Mouse (Mus musculus): ENCODE data around the gene Nsmce4a. TPM values are rescaled to one million over a fixed set of nuclear protein-coding genes. Genes with fewer than 3 reads are reported as not detected.

Nsmce4a gene
- polyA plus RNA-seq, 1 experiment from 2014 or later, result 239 TPM

DNA sequence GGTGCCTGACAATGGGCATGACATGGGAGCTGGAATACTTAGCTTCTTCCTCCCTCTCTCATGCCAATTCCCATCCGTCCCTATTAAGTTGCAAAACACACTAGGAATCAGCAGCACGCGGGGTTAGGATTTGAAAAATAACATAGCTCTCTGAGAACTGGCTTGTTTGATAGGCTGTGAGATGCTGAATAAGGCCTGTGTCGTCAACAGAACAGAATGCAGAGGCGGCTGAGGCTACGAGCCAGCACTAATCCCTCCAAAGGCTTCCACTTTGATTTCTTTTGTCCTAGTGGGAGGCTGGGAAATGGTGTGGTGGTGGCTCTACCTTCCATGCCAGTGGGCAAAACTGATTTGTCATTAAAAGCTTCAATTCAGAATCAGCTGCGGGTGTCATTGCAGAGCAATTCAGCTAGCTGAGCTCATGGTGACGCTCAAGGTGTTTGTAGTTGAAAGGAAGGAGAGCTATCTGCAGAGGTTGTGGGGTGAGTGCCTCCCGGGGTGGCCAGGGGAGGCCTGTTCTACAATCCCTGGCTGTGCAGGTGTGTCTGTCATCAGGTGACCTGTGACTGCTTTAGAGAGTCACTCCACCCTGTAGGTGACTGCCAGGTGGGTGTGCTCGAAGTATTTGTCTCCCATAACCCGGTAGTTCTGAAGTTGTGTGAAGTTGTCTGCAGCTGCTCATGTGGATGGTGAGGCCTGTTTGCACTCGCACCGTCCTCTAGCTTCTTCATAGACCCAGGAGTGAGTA lies 17.3 kb upstream of the Nsmce4a start:
- H3K36me3 ChIP-seq (ENCODE audit: control insufficient read depth, insufficient read depth, low read length), result no peaks in the 10 kb centered on the region
- DNase-seq (ENCODE audit: low spot score, missing footprints), result peak; percentile 85
- H3K4me2 ChIP-seq, result no peak overlapping the region
- no peak for ATAC-seq (ENCODE audit: low FRiP score)
- H3K9me3 ChIP-seq (ENCODE audit: control insufficient read depth, low read length), result no peaks in the 10 kb centered on the region
- 30% methylated on average over 13 of the region's 13 CpGs for whole genome bisulfite sequencing
- no peak overlapping the region for H3K9ac ChIP-seq (ENCODE audit: low read length)
- no peak overlapping the region for H3K27ac ChIP-seq (ENCODE audit: low read depth, low read length)
- no peak overlapping the region for H3K4me3 ChIP-seq (ENCODE audit: low read depth, low read length)
- H3K27me3 ChIP-seq (ENCODE audit: control insufficient read depth, insufficient read depth, low read length), result no peaks in the 10 kb centered on the region
- H3K4me1 ChIP-seq (ENCODE audit: control insufficient read depth, insufficient read depth, low read length), result peaks cover 15% of the 10 kb centered on the region

GRCm38 (mm10) chr7:130586521-130587072 lies 13.7 kb upstream of the Nsmce4a start:
- Histone ChIP-seq H3K9ac (ENCODE audit: low read length) (no peak overlapping the region), H3K27ac (ENCODE audit: low read depth, low read length) (no peak overlapping the region), H3K27me3 (ENCODE audit: control insufficient read depth, insufficient read depth, low read length) (no peaks in the 10 kb centered on the region), H3K4me2 (no peak overlapping the region), H3K4me1 (ENCODE audit: control insufficient read depth, insufficient read depth, low read length) (peaks cover 15% of the 10 kb centered on the region), H3K4me3 (ENCODE audit: low read depth, low read length) (no peak overlapping the region), H3K9me3 (ENCODE audit: control insufficient read depth, low read length) (no peaks in the 10 kb centered on the region), H3K36me3 (ENCODE audit: control insufficient read depth, insufficient read depth, low read length) (no peaks in the 10 kb centered on the region)
- no peak for ATAC-seq (ENCODE audit: low FRiP score)
- 93% methylated on average over 2 of the region's 2 CpGs for WGBS
- peak; percentile 79 for DNase-seq (ENCODE audit: low spot score, missing footprints)

DNA sequence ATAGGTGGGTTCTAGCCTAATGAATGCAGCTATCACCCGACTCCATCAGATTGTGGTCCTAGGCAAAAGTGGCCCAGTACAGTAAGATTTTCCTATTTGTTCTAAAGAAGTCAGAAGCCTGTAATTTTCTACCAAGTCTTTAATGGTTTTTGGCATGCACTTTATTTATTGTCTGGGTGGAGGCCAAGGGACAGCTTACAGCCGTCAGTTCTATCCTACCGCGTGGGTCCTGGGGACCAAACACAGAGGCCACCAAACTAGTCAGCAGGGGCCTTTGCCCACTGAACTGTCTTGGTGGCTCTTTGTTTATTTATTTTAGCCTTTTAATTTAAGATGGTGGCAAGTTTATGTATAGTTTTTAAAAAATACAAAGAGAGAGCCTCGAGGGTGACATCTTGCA lies 5.7 kb upstream of the Nsmce4a start:
- no peaks in the 10 kb centered on the region for H3K9me3 ChIP-seq (ENCODE audit: control insufficient read depth, low read length)
- H3K4me1 ChIP-seq (ENCODE audit: control insufficient read depth, insufficient read depth, low read length), result no peaks in the 10 kb centered on the region
- 82% methylated on average over 5 of the region's 5 CpGs for WGBS
- no peaks in the 10 kb centered on the region for H3K27me3 ChIP-seq (ENCODE audit: control insufficient read depth, insufficient read depth, low read length)
- H3K36me3 ChIP-seq (ENCODE audit: control insufficient read depth, insufficient read depth, low read length), result no peaks in the 10 kb centered on the region
- DNase-seq (ENCODE audit: low spot score, missing footprints) (no peak), ATAC-seq (ENCODE audit: low FRiP score) (no peak)
- H3K4me3 ChIP-seq (ENCODE audit: low read depth, low read length), result no peak overlapping the region
- no peak overlapping the region for H3K27ac ChIP-seq (ENCODE audit: low read depth, low read length)
- no peak overlapping the region for H3K9ac ChIP-seq (ENCODE audit: low read length)
- no peak overlapping the region for H3K4me2 ChIP-seq

DNA sequence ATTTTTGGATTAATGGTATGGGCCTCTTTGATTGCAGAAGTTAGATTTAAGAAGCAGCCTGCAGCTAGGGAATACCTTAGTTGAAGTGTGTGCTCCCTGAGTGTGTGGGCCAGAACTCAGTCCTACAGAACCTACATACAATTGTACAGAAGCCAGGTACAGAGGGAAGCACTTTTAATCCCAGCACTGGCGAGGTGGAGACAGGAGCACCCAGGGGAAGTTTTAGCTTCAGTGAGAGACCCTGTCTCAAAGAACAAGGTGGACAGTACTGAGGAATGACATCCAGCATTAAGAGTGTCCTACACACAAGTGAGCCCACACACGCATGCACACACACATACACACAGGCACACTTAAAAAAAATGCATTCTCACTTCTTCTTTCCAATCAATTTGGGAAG lies 5.1 kb upstream of the Nsmce4a start:
- WGBS, result 91% methylated on average over 2 of the region's 2 CpGs
- no peaks in the 10 kb centered on the region for H3K36me3 ChIP-seq (ENCODE audit: control insufficient read depth, insufficient read depth, low read length)
- H3K27ac ChIP-seq (ENCODE audit: low read depth, low read length), result no peak overlapping the region
- peak; percentile 81 for DNase-seq (ENCODE audit: low spot score, missing footprints)
- no peak overlapping the region for H3K4me3 ChIP-seq (ENCODE audit: low read depth, low read length)
- H3K4me2 ChIP-seq, result no peak overlapping the region
- no peak for ATAC-seq (ENCODE audit: low FRiP score)
- no peaks in the 10 kb centered on the region for H3K27me3 ChIP-seq (ENCODE audit: control insufficient read depth, insufficient read depth, low read length)
- no peak overlapping the region for H3K9ac ChIP-seq (ENCODE audit: low read length)
- no peaks in the 10 kb centered on the region for H3K4me1 ChIP-seq (ENCODE audit: control insufficient read depth, insufficient read depth, low read length)
- no peaks in the 10 kb centered on the region for H3K9me3 ChIP-seq (ENCODE audit: control insufficient read depth, low read length)

- H3K4me3 ChIP-seq (ENCODE audit: low read depth, low read length), result no peak within 1 kb of the TSS
- H3K4me2 ChIP-seq, result no peak within 1 kb of the TSS
- no peaks in the 10 kb centered on the region for H3K4me1 ChIP-seq (ENCODE audit: control insufficient read depth, insufficient read depth, low read length)
- no peak for ATAC-seq (ENCODE audit: low FRiP score)
- H3K36me3 ChIP-seq (ENCODE audit: control insufficient read depth, insufficient read depth, low read length), result no peaks in the 10 kb centered on the region
- no peaks in the 10 kb centered on the region for H3K9me3 ChIP-seq (ENCODE audit: control insufficient read depth, low read length)
- H3K27me3 ChIP-seq (ENCODE audit: control insufficient read depth, insufficient read depth, low read length), result no peaks in the 10 kb centered on the region
- WGBS, result 54% methylated on average over 15 of the region's 15 CpGs
- peak; percentile 78 for DNase-seq (ENCODE audit: low spot score, missing footprints)
- H3K27ac ChIP-seq (ENCODE audit: low read depth, low read length), result no peak within 1 kb of the TSS
- no peak within 1 kb of the TSS for H3K9ac ChIP-seq (ENCODE audit: low read length)
Observed at GRCm38 (mm10) chr7:130577388-130578003, 4.6 kb upstream of the Nsmce4a start, which contains the start of gene Tacc2. Gene Tacc2 (plus strand): TSS chr7:130577438.

DNA sequence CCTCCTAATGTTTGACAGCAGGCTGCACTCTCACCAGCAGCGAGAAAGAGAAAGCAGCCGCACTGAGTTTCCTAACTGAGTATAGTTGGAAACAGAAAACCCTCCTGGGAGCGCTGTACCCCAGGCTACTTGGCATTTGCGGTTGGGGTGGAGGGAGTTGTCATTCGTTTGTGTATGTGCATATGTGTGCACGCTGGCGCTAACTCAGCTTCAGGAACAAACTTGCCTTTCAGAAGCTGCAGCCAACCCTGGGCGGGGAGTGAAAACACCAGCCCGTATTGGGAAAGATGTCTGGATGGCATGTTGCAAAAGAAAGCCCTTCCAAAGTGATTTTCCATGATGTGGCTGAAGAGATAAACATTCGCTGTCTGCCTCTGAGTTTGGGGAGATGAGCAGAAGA lies 4.1 kb upstream of the Nsmce4a start:
- Histone ChIP-seq H3K27me3 (ENCODE audit: control insufficient read depth, insufficient read depth, low read length) (no peaks in the 10 kb centered on the region), H3K27ac (ENCODE audit: low read depth, low read length) (no peak overlapping the region), H3K9ac (ENCODE audit: low read length) (no peak overlapping the region), H3K4me1 (ENCODE audit: control insufficient read depth, insufficient read depth, low read length) (no peaks in the 10 kb centered on the region), H3K9me3 (ENCODE audit: control insufficient read depth, low read length) (no peaks in the 10 kb centered on the region), H3K36me3 (ENCODE audit: control insufficient read depth, insufficient read depth, low read length) (no peaks in the 10 kb centered on the region), H3K4me2 (no peak overlapping the region), H3K4me3 (ENCODE audit: low read depth, low read length) (no peak overlapping the region)
- DNase-seq (ENCODE audit: low spot score, missing footprints), result peak; percentile 79
- 42% methylated on average over 10 of the region's 10 CpGs for WGBS
- ATAC-seq (ENCODE audit: low FRiP score), result no peak

DNA sequence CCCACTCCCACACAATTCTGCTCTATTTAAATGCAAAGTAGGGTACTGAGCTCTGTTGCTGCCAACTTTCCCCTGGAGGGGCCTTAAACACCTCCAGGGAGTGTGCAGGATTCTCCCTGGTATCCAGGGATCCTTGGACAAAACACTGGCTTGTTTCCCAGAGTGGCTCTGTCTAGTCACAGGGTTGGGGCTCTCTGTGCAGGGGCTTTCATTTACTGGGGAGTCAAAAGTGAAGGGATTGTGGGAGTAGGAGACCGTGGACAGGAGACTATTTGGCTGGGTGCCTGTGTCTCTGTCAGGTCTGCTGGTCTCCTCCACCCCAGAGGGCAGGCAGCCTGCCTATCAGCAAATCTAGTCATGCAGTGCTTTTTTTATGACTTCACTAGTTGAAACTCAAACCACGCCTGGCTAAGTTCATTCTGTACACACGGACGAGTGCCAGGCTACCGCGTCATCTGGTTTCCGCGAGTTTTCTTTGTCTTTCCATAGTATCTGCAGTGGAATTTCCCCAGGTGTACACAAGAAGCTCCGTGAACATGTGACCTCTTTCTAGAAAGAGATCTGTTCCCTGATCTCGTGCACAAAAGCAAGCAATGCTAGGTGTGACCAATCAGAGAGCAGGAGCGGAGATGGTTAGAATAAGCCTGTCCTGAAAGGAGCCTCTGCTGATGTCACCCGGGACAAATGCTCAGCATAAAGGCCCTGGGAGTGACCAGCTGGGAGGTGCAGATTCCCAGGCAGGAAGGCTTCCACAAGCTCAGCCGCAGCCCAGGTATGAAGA lies 1.5 kb upstream of the Nsmce4a start:
- WGBS, result 65% methylated on average over 13 of the region's 13 CpGs
- Histone ChIP-seq H3K4me3 (ENCODE audit: low read depth, low read length) (no peak overlapping the region), H3K4me2 (no peak overlapping the region), H3K27me3 (ENCODE audit: control insufficient read depth, insufficient read depth, low read length) (no peaks in the 10 kb centered on the region), H3K9ac (ENCODE audit: low read length) (no peak overlapping the region), H3K36me3 (ENCODE audit: control insufficient read depth, insufficient read depth, low read length) (no peaks in the 10 kb centered on the region), H3K9me3 (ENCODE audit: control insufficient read depth, low read length) (no peaks in the 10 kb centered on the region), H3K4me1 (ENCODE audit: control insufficient read depth, insufficient read depth, low read length) (no peaks in the 10 kb centered on the region), H3K27ac (ENCODE audit: low read depth, low read length) (no peak overlapping the region)
- DNase-seq (ENCODE audit: low spot score, missing footprints), result peak; percentile 75
- ATAC-seq (ENCODE audit: low FRiP score), result no peak

DNA sequence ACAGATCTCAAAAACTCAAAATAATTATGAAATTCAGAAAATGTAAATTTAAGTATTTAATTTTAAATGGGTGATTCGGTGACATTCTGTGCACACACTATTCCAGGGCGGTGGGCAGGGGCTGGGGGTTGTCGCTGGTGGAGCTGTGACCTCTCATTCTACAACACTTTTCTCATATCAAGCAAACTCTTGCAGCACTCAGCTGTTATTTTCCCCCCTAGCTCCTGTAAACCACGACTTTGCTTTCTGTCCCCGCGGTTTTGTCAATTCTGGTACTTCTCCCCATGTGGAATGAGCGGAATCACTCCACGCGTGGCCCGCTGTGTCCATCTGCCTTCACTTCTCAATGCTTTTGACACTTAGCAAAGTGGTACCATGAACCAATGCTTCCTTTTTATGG lies 828 bp upstream of the Nsmce4a start:
- peak; percentile 59 for DNase-seq (ENCODE audit: low spot score, missing footprints)
- H3K9ac ChIP-seq (ENCODE audit: low read length), result no peak overlapping the region

GRCm38 (mm10) chr7:130570472-130570871 lies 2.4 kb downstream of the Nsmce4a start:
- Histone ChIP-seq H3K36me3 (ENCODE audit: control insufficient read depth, insufficient read depth, low read length) (no peaks in the 10 kb centered on the region), H3K4me3 (ENCODE audit: low read depth, low read length) (no peak overlapping the region), H3K4me2 (no peak overlapping the region), H3K27me3 (ENCODE audit: control insufficient read depth, insufficient read depth, low read length) (no peaks in the 10 kb centered on the region), H3K9me3 (ENCODE audit: control insufficient read depth, low read length) (no peaks in the 10 kb centered on the region), H3K9ac (ENCODE audit: low read length) (no peak overlapping the region), H3K27ac (ENCODE audit: low read depth, low read length) (no peak overlapping the region), H3K4me1 (ENCODE audit: control insufficient read depth, insufficient read depth, low read length) (no peaks in the 10 kb centered on the region)
- no peak for ATAC-seq (ENCODE audit: low FRiP score)
- 76% methylated on average over 7 of the region's 7 CpGs for WGBS
- DNase-seq (ENCODE audit: low spot score, missing footprints), result peak; percentile 83

More for the DNA sequence above, 828 bp upstream of the Nsmce4a start:
- Histone ChIP-seq H3K4me1 (ENCODE audit: control insufficient read depth, insufficient read depth, low read length) (no peaks in the 10 kb centered on the region), H3K9me3 (ENCODE audit: control insufficient read depth, low read length) (no peaks in the 10 kb centered on the region), H3K36me3 (ENCODE audit: control insufficient read depth, insufficient read depth, low read length) (no peaks in the 10 kb centered on the region), H3K4me3 (ENCODE audit: low read depth, low read length) (no peak overlapping the region), H3K27ac (ENCODE audit: low read depth, low read length) (no peak overlapping the region), H3K4me2 (no peak overlapping the region), H3K27me3 (ENCODE audit: control insufficient read depth, insufficient read depth, low read length) (no peaks in the 10 kb centered on the region)
- WGBS, result 94% methylated on average over 10 of the region's 10 CpGs
- ATAC-seq (ENCODE audit: low FRiP score), result no peak
